Mouse (Mus musculus): ENCODE measurements around the gene Sntg2.

- TF ChIP-seq GATA1 (IDR thresholded peaks at IDR 0.05; ENCODE audit: borderline replicate concordance, low read length) (no peak), FLI1 (IDR thresholded peaks at IDR 0.05; ENCODE audit: low read length) (no peak)
Observed at GRCm38 (mm10) chr12:30226247-30226646, 146.9 kb downstream of the Sntg2 start.

All from megakaryocyte, embryonic 14.5 days (primary cell).